Mouse (Mus musculus) lung, postnatal 0 days (tissue): ENCODE results near the gene Fbln7.

Experiments
- CTCF ChIP-seq: IDR thresholded peaks from 2 replicates; pipeline ENCODE4 v1.5.1; 2016; ENCODE audit warnings: antibody characterized with exemption, mild to moderate bottlenecking
- EP300 ChIP-seq: IDR thresholded peaks from 2 replicates; pipeline ENCODE4 v1.6.1; 2016; ENCODE audit warnings: antibody characterized with exemption, mild to moderate bottlenecking, control low read depth

GRCm38 (mm10) chr2:128827787-128828186 is 35.0 kb upstream of the Fbln7 start:
- no peak for TF ChIP-seq CTCF
- TF ChIP-seq EP300 = no peak
